ENCODE assay signal across 21 mouse cellular contexts in the genomic region with DNA sequence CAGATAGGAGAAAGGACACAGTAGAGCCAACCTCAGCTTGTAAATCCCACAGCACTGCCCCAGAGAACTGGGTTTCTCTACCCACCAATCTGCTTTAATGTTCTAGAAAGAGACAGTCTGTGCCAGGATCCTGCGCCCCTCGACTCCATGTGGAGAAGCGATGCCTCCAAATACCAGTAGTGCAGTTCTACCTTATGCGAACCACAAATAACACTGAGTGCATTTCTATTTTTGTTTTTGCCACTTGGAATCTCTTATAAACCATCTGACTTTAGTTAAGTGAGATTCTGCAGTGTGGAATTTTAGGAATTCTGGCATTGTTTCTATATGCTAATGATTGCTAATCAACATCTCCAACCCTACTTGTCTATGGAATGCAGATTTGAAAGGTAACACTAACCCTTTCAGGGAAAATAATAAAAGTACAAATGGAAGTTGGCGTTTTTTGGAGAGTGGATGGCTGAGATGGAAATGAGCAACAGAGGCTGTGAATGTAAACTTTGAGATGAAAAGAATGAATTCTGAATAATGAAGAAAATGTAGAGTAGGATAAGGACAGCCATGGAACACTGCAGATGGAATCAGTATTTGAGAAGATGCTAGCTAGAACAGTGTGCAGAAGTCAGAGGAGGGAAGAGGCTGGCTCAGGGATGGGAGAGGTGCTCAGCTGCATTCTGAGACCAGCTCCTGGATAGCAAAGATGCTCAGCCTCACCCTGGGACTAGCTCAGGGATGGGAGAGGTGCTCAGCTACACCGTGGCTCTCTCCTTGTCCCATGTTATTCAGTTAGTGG. TPM values are rescaled to one million over a fixed set of nuclear protein-coding genes. Genes with fewer than 3 reads are reported as not detected.
"Had no signal": no experiment of that assay in that cellular context is flagged by ENCODE, and none has a peak within 500 bp of the region (broad histone marks: within the 10 kb centered on the region; RNA-seq: fewer than 3 reads in every experiment).

No protein-coding gene starts in this region.

- ATAC-seq: intestine, postnatal 0 days; midbrain, embryonic 16.5 days had no signal

- H3K9me3 ChIP-seq: limb, embryonic 13.5 days; midbrain, embryonic 12.5 days; neural tube, embryonic 13.5 days had no signal

- H3K9ac ChIP-seq: limb, embryonic 13.5 days; liver, embryonic 14.5 days; midbrain, embryonic 12.5 days; neural tube, embryonic 13.5 days had no signal

- H3K4me2 ChIP-seq: limb, embryonic 13.5 days; midbrain, embryonic 12.5 days; neural tube, embryonic 13.5 days had no signal

- H3K36me3 ChIP-seq: limb, embryonic 13.5 days; midbrain, embryonic 12.5 days; neural tube, embryonic 13.5 days had no signal

- DNase-seq: kidney, adult 8-10 months; kidney, postnatal 25 days; left cerebral cortex, postnatal 4 days; lung, adult 18-20 months; retina, postnatal 1 day; right cerebral cortex, postnatal 25 days; spleen, adult 18-20 months; thymus, adult 2 months; thymus, postnatal 25 days had no signal

- H3K4me3 ChIP-seq: limb, embryonic 13.5 days; midbrain, embryonic 12.5 days; neural tube, embryonic 13.5 days had no signal

- H3K27ac ChIP-seq: limb, embryonic 13.5 days; liver, embryonic 14.5 days; midbrain, embryonic 12.5 days; neural tube, embryonic 13.5 days had no signal

- H3K4me1 ChIP-seq: limb, embryonic 13.5 days; midbrain, embryonic 12.5 days; neural tube, embryonic 13.5 days had no signal

- H3K27me3 ChIP-seq: limb, embryonic 13.5 days; midbrain, embryonic 12.5 days; neural tube, embryonic 13.5 days had no signal

RNA-seq across cellular contexts. Expression of a gene that starts 45.3 kb away (rescaled TPM):
- total RNA-seq: left cerebral cortex, postnatal 4 days; liver, adult 2 months; megakaryocyte-erythroid progenitor cell, adult 5-6 weeks had no signal
- polyA plus RNA-seq: intestine, postnatal 0 days; kidney, embryonic 16.5 days; limb, embryonic 13.5 days; liver, adult 2 months; liver, embryonic 14.5 days; lung, embryonic 16.5 days; midbrain, embryonic 12.5 days; midbrain, embryonic 16.5 days; neural tube, embryonic 13.5 days; stomach, embryonic 14.5 days; thymus, adult 2 months; urinary bladder, adult 2 months had no signal
